Mouse (Mus musculus) stomach, embryonic 16.5 days (tissue): ENCODE results near the gene Tex44. TPM values are rescaled to one million over a fixed set of nuclear protein-coding genes. Genes with fewer than 3 reads are reported as not detected.

Source experiments
- ATAC-seq: fragments of 200-750 bp; cut with Nextera tagmentation; 2 replicates; pipeline ENCODE4 v1.8.0; 2017; ENCODE audit warnings: moderate number of reproducible peaks, moderate TSS enrichment; ENCODE audit not compliant: insufficient read depth, low FRiP score
- H3K27ac ChIP-seq: fragments of 300-500 bp; sonication (generic); 2 replicates; pipeline ENCODE4 v1.5.1; 2014; ENCODE audit warnings: low read length
- H3K27me3 ChIP-seq: fragments of 300-500 bp; sonication (generic); 2 replicates; pipeline ENCODE4 v1.6.1; 2014; ENCODE audit warnings: low read length, control low read depth, mixed read lengths; ENCODE audit not compliant: control insufficient read depth, insufficient read depth
- H3K36me3 ChIP-seq: fragments of 300-500 bp; sonication (generic); 2 replicates; pipeline ENCODE4 v1.6.1; 2014; ENCODE audit warnings: low read length; ENCODE audit not compliant: control insufficient read depth, insufficient read depth
- H3K4me1 ChIP-seq: fragments of 300-500 bp; sonication (generic); 2 replicates; pipeline ENCODE4 v1.6.1; 2014; ENCODE audit warnings: low read length, control low read depth, mixed read lengths; ENCODE audit not compliant: control insufficient read depth, insufficient read depth
- H3K4me2 ChIP-seq: fragments of 300-500 bp; sonication (generic); 2 replicates; pipeline ENCODE4 v1.6.1; 2014; ENCODE audit warnings: low read depth, low read length, mixed read lengths
- H3K4me3 ChIP-seq: fragments of 300-500 bp; sonication (generic); replicated peaks from 2 replicates; pipeline ENCODE4 v1.5.1; 2014; ENCODE audit warnings: mild to moderate bottlenecking, low read length
- H3K9ac ChIP-seq: fragments of 300-500 bp; sonication (generic); 2 replicates; pipeline ENCODE4 v1.6.1; 2014; ENCODE audit warnings: low read length
- H3K9me3 ChIP-seq: fragments of 300-500 bp; sonication (generic); replicated peaks from 2 replicates; pipeline ENCODE4 v1.6.1; 2016; ENCODE audit warnings: low read length, control low read depth; ENCODE audit not compliant: control insufficient read depth
- WGBS: fragments of 180-500 bp; shearing (Covaris S2); extraction: QIAGEN DNeasy Blood & Tissue Kit; methylation state at CpG from one replicate; pipeline ENCODE4 v1.1.7; 2014; 5-methylcytosine and 5-hydroxymethylcytosine counted together
- polyA plus RNA-seq: library from polyadenylated mRNA; unstranded; fragments of >200 nt; fragmentation: Nextera tagmentation; extraction: Ambion mirVana; gene quantifications from 2 replicates; pipeline ENCODE4 v1.2.1, GENCODE M21; 2015

Gene Tex44
- polyA plus RNA-seq, 1 experiment from 2014 or later, result not detected

- no peak for ATAC-seq
- H3K9ac ChIP-seq, result no peak overlapping the region
- WGBS, result 72% methylated on average over 7 of the region's 7 CpGs
These were observed 30.2 kb upstream of the Tex44 start for GRCm38 (mm10) chr1:86395897-86396296.

GRCm38 (mm10) chr1:86397621-86398020 is 28.5 kb upstream of the Tex44 start:
- Histone ChIP-seq H3K9me3 (no peaks in the 10 kb centered on the region), H3K27me3 (no peaks in the 10 kb centered on the region), H3K27ac (peak overlapping the region; percentile 3; the same call in 1 of the 2 replicates), H3K9ac (no peak overlapping the region; the same call in 1 of the 2 replicates), H3K4me1 (peaks cover 5% of the 10 kb centered on the region; the same call in 1 of the 2 replicates), H3K4me2 (no peak overlapping the region), H3K36me3 (no peaks in the 10 kb centered on the region), H3K4me3 (no peak overlapping the region)
- WGBS, result 48% methylated on average over 8 of the region's 8 CpGs
- ATAC-seq, result no peak

More at GRCm38 (mm10) chr1:86395897-86396296, 30.2 kb upstream of the Tex44 start:
- Histone ChIP-seq H3K4me3 (no peak overlapping the region), H3K4me1 (peaks cover 5% of the 10 kb centered on the region; the same call in 1 of the 2 replicates), H3K27ac (no peak overlapping the region), H3K27me3 (no peaks in the 10 kb centered on the region), H3K9me3 (no peaks in the 10 kb centered on the region), H3K4me2 (no peak overlapping the region), H3K36me3 (no peaks in the 10 kb centered on the region)

GRCm38 (mm10) chr1:86398222-86398621 is 27.9 kb upstream of the Tex44 start:
- Histone ChIP-seq H3K36me3 (no peaks in the 10 kb centered on the region), H3K27ac (peak overlapping the region; percentile 3; the same call in 1 of the 2 replicates), H3K4me1 (peaks cover 5% of the 10 kb centered on the region; the same call in 1 of the 2 replicates), H3K27me3 (no peaks in the 10 kb centered on the region), H3K4me2 (no peak overlapping the region), H3K9ac (no peak overlapping the region; the same call in 1 of the 2 replicates), H3K4me3 (no peak overlapping the region), H3K9me3 (no peaks in the 10 kb centered on the region)
- ATAC-seq, result no peak
- WGBS, result 35% methylated on average over 7 of the region's 7 CpGs

GRCm38 (mm10) chr1:86399322-86399721 is 26.8 kb upstream of the Tex44 start:
- no peak overlapping the region for H3K27ac ChIP-seq
- no peaks in the 10 kb centered on the region for H3K27me3 ChIP-seq
- no peak for ATAC-seq
- no peak overlapping the region for H3K9ac ChIP-seq
- peaks cover 5% of the 10 kb centered on the region; the same call in 1 of the 2 replicates for H3K4me1 ChIP-seq
- H3K4me2 ChIP-seq, result no peak overlapping the region
- H3K36me3 ChIP-seq, result no peaks in the 10 kb centered on the region
- WGBS, result 80% methylated on average over 3 of the region's 3 CpGs
- no peak overlapping the region for H3K4me3 ChIP-seq
- H3K9me3 ChIP-seq, result no peaks in the 10 kb centered on the region

- 49% methylated on average over 8 of the region's 8 CpGs for WGBS
- Histone ChIP-seq H3K27ac (no peak overlapping the region), H3K36me3 (no peaks in the 10 kb centered on the region), H3K4me1 (peaks cover 5% of the 10 kb centered on the region; the same call in 1 of the 2 replicates), H3K27me3 (no peaks in the 10 kb centered on the region), H3K9me3 (peaks cover 3% of the 10 kb centered on the region; the same call in 1 of the 2 replicates), H3K9ac (no peak overlapping the region), H3K4me2 (no peak overlapping the region), H3K4me3 (no peak overlapping the region)
- no peak for ATAC-seq
These were observed 25.9 kb upstream of the Tex44 start for GRCm38 (mm10) chr1:86400096-86400754.

- ATAC-seq, result no peak
- Histone ChIP-seq H3K36me3 (no peaks in the 10 kb centered on the region), H3K27ac (no peak overlapping the region), H3K9ac (no peak overlapping the region), H3K4me2 (no peak overlapping the region), H3K9me3 (peaks cover 3% of the 10 kb centered on the region; the same call in 1 of the 2 replicates), H3K27me3 (no peaks in the 10 kb centered on the region), H3K4me1 (0 out of 2 replicates have a peak, but pooled peaks cover 3% of the 10 kb centered on the region), H3K4me3 (no peak overlapping the region)
- 57% methylated on average over 5 of the region's 5 CpGs for WGBS
These were observed 21.3 kb upstream of the Tex44 start for GRCm38 (mm10) chr1:86404834-86405233.

DNA sequence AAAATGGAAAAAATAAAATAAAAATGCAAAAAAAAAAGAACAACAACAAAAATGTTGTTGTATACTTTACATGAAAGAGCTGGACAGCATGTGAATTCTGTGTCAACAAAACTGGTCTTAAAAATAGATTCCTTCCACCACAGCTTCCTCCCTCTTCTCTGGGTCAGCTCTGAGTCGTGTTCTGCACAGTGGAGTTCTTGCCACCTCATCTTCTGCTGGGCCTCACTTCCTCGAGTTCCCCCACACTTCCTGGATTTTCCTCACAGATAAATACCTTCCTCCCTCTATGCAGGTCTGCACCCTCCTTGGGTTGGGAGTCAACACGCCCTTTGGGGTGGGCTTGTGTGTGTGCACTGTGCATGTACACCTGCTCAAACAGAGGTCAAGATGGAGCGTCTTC is 19.8 kb upstream of the Tex44 start:
- H3K4me2 ChIP-seq, result no peak overlapping the region
- H3K27ac ChIP-seq, result no peak overlapping the region
- H3K27me3 ChIP-seq, result no peaks in the 10 kb centered on the region
- WGBS, result 65% methylated on average over 4 of the region's 4 CpGs
- H3K4me1 ChIP-seq, result 0 out of 2 replicates have a peak, but pooled peaks cover 3% of the 10 kb centered on the region
- ATAC-seq, result no peak
- peaks cover 3% of the 10 kb centered on the region; the same call in 1 of the 2 replicates for H3K9me3 ChIP-seq
- no peak overlapping the region for H3K4me3 ChIP-seq
- H3K9ac ChIP-seq, result no peak overlapping the region
- H3K36me3 ChIP-seq, result no peaks in the 10 kb centered on the region

DNA sequence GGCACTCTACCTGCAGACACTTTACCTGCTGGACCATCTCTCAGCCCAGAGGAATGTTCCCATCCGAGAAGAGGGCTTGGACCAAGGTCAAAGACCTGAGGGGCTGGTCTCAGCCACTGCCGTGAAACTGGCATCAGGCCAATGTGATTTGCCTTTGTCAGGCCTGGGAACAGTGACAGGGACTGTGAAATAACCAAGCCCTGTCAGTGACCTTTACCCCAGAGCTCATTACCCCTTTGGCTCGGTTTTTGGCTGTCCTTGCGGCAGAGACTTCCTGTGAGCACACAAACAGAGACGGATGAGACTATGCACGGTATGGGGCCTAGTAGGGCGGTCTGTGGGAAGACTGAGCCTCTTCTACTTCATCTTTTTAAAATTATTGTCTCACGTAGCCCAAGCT is 19.2 kb upstream of the Tex44 start:
- no peak overlapping the region for H3K4me2 ChIP-seq
- H3K4me1 ChIP-seq, result 0 out of 2 replicates have a peak, but pooled peaks cover 3% of the 10 kb centered on the region
- H3K36me3 ChIP-seq, result no peaks in the 10 kb centered on the region
- WGBS, result 51% methylated on average over 8 of the region's 8 CpGs
- H3K4me3 ChIP-seq, result no peak overlapping the region
- no peaks in the 10 kb centered on the region for H3K27me3 ChIP-seq
- H3K27ac ChIP-seq, result no peak overlapping the region
- H3K9me3 ChIP-seq, result peaks cover 3% of the 10 kb centered on the region; the same call in 1 of the 2 replicates
- no peak overlapping the region for H3K9ac ChIP-seq
- ATAC-seq, result peak; percentile 56; the same call in 1 of the 2 replicates

DNA sequence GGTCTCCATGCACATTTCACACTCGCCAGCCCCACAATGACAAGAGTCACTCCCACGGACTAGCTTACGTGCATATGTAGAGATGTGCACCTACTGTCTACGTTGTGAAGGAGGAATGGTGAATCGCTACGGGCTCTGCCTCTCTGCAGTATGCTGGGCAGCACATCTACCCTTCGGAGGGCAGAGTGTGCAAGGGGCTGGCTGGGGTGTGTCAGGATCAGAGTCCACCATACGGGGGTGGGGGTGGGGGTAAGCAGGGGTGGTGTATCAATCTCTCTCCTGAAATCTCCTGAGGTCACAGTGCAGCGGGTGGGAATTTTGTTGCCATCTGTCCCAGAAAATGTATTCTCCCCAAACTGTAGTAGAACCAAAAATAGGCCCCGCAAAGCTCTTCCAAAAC is 17.6 kb upstream of the Tex44 start:
- Histone ChIP-seq H3K36me3 (no peaks in the 10 kb centered on the region), H3K9ac (no peak overlapping the region), H3K9me3 (peaks cover 3% of the 10 kb centered on the region; the same call in 1 of the 2 replicates), H3K27ac (no peak overlapping the region), H3K27me3 (no peaks in the 10 kb centered on the region), H3K4me3 (no peak overlapping the region), H3K4me1 (0 out of 2 replicates have a peak, but pooled peaks cover 3% of the 10 kb centered on the region), H3K4me2 (no peak overlapping the region)
- 75% methylated on average over 10 of the region's 10 CpGs for WGBS
- no peak for ATAC-seq
